Mouse (Mus musculus): ENCODE measurements around the gene Gtf2a2.
"Not testable (repeated sequence)": the region's sequence is repeated elsewhere in the genome, so short reads cannot be mapped to it uniquely, and the experiment has no call there.

Gene Gtf2a2

GRCm38 (mm10) chr9:70021610-70022009, 9.3 kb downstream of the Gtf2a2 start:
- DNase-seq (ENCODE audit: low spot score) = no peak

- DNase-seq (ENCODE audit: low spot score) = no peak
Observed at GRCm38 (mm10) chr9:70022083-70022482, 9.7 kb downstream of the Gtf2a2 start.

- not testable (repeated sequence) for DNase-seq (ENCODE audit: low spot score)
Observed at GRCm38 (mm10) chr9:70023615-70024014, 11.3 kb downstream of the Gtf2a2 start.

GRCm38 (mm10) chr9:70024648-70025047, 12.3 kb downstream of the Gtf2a2 start:
- DNase-seq (ENCODE audit: low spot score) = no peak

GRCm38 (mm10) chr9:70025365-70026012, 13.1 kb downstream of the Gtf2a2 start:
- no peak for DNase-seq (ENCODE audit: low spot score)

GRCm38 (mm10) chr9:70032167-70032566, 19.8 kb downstream of the Gtf2a2 start:
- DNase-seq (ENCODE audit: low spot score) = no peak

GRCm38 (mm10) chr9:70033056-70033455, 20.7 kb downstream of the Gtf2a2 start:
- no peak for DNase-seq (ENCODE audit: low spot score)

- no peak for DNase-seq (ENCODE audit: low spot score)
Observed at GRCm38 (mm10) chr9:70034702-70035101, 22.4 kb downstream of the Gtf2a2 start.

GRCm38 (mm10) chr9:70036646-70037045, 24.3 kb downstream of the Gtf2a2 start:
- DNase-seq (ENCODE audit: low spot score) = no peak

- DNase-seq (ENCODE audit: low spot score) = no peak
Observed at GRCm38 (mm10) chr9:70037988-70038387, 25.6 kb downstream of the Gtf2a2 start, which contains the start of gene Gcnt3. Gcnt3 (minus strand) TSS chr9:70038088.

GRCm38 (mm10) chr9:70039597-70040385, 27.4 kb downstream of the Gtf2a2 start:
- no peak for DNase-seq (ENCODE audit: low spot score)

GRCm38 (mm10) chr9:70040570-70040969, 28.2 kb downstream of the Gtf2a2 start:
- no peak for DNase-seq (ENCODE audit: low spot score)

GRCm38 (mm10) chr9:70042137-70042536, 29.8 kb downstream of the Gtf2a2 start:
- no peak for DNase-seq (ENCODE audit: low spot score)

GRCm38 (mm10) chr9:70042935-70043334, 30.6 kb downstream of the Gtf2a2 start:
- no peak for DNase-seq (ENCODE audit: low spot score)

GRCm38 (mm10) chr9:70044865-70045264, 32.5 kb downstream of the Gtf2a2 start:
- DNase-seq (ENCODE audit: low spot score) = no peak

GRCm38 (mm10) chr9:70046255-70046654, 33.9 kb downstream of the Gtf2a2 start:
- no peak for DNase-seq (ENCODE audit: low spot score)

- DNase-seq (ENCODE audit: low spot score) = no peak
Observed at GRCm38 (mm10) chr9:70047839-70048238, 35.5 kb downstream of the Gtf2a2 start.

GRCm38 (mm10) chr9:70048280-70048679, 35.9 kb downstream of the Gtf2a2 start:
- DNase-seq (ENCODE audit: low spot score) = no peak

- no peak for DNase-seq (ENCODE audit: low spot score)
Observed at GRCm38 (mm10) chr9:70048751-70049415, 36.5 kb downstream of the Gtf2a2 start.

GRCm38 (mm10) chr9:70049416-70049783, 37.0 kb downstream of the Gtf2a2 start:
- no peak for DNase-seq (ENCODE audit: low spot score)

GRCm38 (mm10) chr9:70049839-70050238, 37.5 kb downstream of the Gtf2a2 start:
- no peak for DNase-seq (ENCODE audit: low spot score)

GRCm38 (mm10) chr9:70052730-70053129, 40.4 kb downstream of the Gtf2a2 start:
- DNase-seq (ENCODE audit: low spot score) = no peak

GRCm38 (mm10) chr9:70053411-70053810, 41.1 kb downstream of the Gtf2a2 start:
- DNase-seq (ENCODE audit: low spot score) = no peak
